Mouse (Mus musculus) retina, postnatal 1 day (tissue): ENCODE measurements around the gene F10.

Experiments used
- DNase-seq: peaks from one replicate; pipeline ENCODE4 v3.0.0-alpha.2; 2012

Gene F10

DNA sequence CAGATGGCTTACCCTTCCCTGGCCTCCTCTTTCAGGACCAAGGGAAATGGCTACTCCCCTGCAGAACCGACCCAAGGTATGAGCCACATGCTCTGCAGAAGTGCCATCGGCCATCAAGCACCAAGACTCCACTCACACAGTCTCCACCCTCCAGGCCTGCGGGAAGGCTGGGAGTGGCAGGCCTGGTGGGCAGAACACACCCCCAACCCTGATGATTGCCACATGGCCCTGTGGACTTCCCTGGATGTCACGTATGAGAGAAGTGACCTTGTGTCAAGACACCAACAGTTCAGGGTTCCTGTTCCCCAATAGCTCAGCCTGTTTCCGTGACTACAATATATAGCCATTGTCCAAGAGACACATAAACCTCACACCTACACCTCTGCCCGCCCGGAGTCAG is at the start of gene F10:
TSS of gene F10 (plus strand) at position 294 of the 400 bp plus-strand sequence.
- no peak for DNase-seq

GRCm38 (mm10) chr8:12987571-12987970 is 49.5 kb upstream of the F10 start:
- no peak for DNase-seq

DNA sequence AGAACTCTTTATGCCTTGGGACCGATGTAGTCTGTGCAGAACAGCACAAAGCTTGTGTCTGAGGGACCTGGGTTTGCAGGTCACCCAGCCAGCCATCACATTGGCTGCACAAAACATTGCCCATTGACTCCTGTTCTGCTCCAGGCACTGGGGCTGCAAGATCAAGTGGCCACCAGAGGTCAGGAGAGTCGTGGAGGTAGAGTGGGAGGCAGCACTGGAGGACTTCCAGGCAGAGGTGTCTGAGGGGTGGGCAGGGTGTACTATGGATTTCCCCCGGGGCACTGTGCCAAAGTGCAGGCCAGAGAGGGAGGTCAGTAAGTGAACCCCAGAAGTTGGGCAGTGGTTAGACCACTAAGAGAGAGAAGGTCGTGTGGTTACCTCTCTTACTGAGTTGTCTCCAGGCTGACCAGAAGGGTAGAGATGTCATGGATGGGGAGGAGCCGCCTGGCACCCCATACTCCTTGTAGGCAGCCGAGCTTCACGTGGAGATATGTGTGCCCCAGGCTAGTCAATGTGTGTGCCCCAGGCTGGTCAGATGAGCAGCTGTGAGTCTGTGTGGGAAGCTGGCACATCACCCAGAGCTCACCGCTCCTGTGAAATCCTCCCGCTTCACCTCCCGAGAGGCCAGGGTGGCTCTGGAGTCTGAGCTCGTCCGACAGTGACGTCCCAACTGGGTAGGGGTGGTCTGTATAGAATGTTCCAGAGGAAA is 48.2 kb upstream of the F10 start:
- DNase-seq = no peak

GRCm38 (mm10) chr8:12991411-12991810 is 45.7 kb upstream of the F10 start:
- DNase-seq = peak; percentile 9

GRCm38 (mm10) chr8:12994468-12994867 is 42.6 kb upstream of the F10 start:
- no peak for DNase-seq

DNA sequence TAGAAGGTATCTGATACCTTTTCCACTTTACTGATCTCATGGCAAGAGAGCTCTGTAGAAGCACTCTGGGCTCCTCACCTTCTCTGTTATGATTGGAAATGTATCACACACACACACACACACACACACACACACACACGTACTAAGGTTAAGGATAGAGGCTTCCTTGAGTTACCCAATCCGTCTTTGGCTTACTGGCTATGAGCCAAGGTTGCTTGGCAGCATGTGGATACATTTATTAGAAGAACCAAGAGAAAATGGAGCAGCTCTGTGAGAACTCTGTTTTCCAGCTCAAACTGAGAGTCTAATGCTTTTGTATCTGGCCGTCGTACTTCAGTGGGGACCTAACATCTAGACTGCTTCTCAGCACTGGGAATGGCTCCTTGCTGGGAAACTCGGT is 41.6 kb upstream of the F10 start:
- DNase-seq = no peak

- DNase-seq = no peak
Measured at GRCm38 (mm10) chr8:12996831-12997275, 40.3 kb upstream of the F10 start.

GRCm38 (mm10) chr8:12998331-12998730 is 38.8 kb upstream of the F10 start:
- DNase-seq = no peak

DNA sequence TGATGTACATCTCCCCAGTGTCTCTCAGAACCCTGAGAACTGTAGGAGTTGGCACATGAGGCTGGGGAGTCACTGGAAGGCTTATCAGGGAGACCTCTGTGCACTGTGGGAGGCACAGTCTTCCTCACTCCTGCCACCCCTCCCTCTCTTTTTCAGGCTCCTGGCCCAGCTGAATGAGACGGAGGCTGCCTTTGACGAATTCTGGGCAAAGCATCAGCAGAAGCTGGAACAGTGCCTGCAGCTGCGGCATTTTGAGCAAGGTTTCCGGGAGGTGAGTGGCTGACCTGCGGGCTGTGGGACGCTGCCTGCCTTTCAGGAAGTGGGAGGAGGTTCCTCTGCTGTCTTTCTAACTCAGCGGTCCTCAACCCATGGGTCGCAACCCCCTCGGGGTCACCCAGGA is 37.3 kb upstream of the F10 start:
- DNase-seq = no peak

DNA sequence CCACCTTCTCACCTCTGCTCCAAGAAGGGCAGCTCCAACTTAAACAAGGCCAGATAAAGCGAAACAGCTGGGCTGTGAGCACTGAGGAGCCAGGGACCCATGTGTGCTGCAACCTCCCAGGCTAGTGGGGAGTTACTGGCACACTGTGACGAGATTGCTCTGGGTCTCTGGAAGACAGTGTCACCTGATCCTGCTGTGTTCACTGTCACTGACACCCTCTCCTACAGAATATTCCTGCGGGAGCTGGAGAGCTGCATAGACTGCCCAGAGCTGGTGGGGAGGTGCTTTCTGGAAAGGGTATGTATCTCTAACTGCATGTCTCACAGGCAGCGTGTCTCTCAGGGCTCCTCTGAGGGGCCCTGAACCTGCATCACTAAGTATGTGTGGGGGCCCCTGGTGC is 29.6 kb upstream of the F10 start:
- no peak for DNase-seq

DNA sequence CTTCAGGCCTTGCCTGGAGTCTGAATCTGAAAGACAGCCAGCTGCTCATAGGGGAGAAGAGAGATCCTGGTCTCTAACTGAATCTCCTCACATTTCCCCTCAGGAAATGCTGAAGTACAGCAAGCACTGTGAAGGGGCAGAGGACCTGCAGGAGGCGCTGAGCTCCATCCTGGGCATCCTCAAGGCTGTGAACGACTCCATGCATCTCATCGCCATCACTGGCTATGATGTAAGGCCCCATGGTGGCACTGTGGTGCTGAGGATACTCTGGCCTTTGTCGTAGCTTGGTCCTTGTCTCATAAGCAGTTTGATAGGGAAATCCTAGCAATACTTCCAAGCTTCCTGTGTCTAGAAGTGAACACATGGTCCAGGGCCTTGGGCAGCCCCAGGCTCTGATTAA is 26.8 kb upstream of the F10 start:
- no peak for DNase-seq

GRCm38 (mm10) chr8:13019560-13019959 is 17.5 kb upstream of the F10 start:
- no peak for DNase-seq

- DNase-seq = no peak
Measured at GRCm38 (mm10) chr8:13021830-13022229, 15.3 kb upstream of the F10 start.

- no peak for DNase-seq
Measured at GRCm38 (mm10) chr8:13025487-13026224, 11.5 kb upstream of the F10 start, which contains the start of gene F7. TSS of gene F7 (plus strand) at chr8:13026034.

GRCm38 (mm10) chr8:13027615-13028014 is 9.5 kb upstream of the F10 start:
- DNase-seq = no peak

DNA sequence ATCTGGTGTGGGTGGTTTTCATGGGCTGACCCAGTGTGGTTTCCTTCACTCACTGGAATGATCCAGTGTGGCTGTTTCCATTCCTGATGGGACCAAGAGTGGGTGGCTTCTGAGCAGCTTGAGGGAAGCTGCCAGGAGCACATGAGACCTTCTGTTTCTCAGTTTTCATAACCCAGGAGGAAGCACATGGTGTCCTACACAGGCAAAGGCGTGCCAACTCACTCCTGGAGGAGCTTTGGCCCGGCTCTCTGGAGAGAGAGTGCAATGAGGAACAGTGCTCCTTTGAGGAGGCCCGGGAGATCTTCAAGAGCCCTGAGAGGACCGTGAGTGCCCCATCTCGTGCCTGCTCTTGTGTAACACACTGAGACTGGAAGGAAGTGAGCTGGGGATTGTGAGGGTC is 8.6 kb upstream of the F10 start:
- no peak for DNase-seq

DNA sequence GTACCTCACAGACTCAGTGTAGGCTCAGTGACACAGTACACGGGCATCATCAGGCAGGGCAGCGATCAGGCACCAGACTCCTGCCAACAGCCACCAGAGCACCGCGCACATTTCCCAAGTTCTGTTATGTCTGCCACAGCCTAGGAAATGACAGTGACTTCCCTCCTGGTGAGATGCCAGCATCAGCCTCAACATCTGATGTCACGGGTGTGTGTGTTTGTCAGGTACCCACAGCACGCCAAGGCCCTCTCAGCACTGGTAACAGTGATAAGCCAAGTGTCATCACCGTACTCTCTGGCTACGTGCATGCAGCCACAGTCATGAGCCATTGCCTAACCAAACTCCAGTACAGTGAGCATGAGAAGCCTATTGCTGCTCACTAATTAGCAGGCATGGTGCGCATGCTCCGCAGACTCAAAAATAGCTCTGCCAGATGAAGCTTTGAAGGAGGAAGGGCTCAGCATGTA is 729 bp upstream of the F10 start:
- peak; percentile 11 for DNase-seq

DNA sequence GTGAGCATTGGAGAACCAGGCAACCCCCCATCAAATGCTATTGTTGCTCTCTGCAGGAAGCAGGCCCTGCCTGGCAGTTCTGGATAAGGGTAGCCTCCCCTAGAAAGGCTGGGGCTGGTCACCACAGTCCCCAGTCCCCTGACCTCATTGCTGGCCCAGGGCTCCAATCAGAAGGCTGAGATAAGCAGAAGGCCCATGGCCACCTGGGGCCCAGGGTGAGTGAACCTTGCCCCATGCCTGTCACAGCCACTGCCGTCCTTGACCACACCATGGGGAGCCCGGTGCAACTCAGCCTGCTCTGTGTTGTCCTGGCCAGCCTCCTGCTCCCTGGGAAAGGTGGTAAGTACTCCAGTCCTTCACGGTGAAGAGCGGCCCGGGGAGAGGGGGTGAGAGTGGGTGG is 461 bp downstream of the F10 start:
- peak; percentile 7 for DNase-seq

DNA sequence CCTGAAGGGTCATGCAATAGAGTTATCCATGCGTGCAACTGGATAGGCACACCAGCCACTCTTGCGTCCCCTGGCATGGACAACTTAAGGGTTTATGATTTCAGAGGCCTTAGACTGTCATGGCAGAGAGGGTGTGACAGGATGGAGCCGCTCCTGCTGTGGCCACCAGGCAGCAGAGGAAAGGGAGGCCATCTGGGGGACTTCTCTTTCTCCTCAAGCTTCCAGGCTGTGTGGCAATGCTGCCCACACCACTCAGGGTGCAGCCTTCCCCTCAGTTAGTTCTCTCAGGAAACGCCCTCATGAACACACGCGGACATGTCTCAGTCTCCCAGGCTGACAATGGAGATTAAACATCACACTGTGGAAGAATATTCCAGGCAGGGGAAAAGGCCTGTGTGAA is 1.9 kb downstream of the F10 start:
- no peak for DNase-seq

GRCm38 (mm10) chr8:13041459-13041858 is 4.4 kb downstream of the F10 start:
- DNase-seq = no peak

DNA sequence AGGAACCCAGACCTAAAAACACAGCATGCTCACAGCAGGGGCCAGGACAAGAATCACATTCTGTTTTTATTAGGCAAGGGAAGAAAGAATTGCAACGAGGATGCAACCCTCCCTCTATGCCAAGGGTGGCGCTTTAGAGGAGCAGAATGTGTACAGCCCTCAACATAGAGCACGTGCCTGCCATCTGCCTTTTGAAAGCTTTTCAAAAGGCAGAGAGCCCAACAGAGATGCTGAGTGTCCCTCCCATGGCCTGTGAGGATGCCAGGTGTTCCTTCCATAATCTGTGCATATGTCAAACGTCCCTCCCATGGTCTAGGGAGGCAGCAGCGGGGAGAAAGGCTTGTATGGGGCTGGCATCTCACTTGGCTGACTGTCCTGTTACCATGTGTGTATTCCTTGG is 10.5 kb downstream of the F10 start:
- DNase-seq = no peak

GRCm38 (mm10) chr8:13050550-13050949 is 13.4 kb downstream of the F10 start:
- DNase-seq = no peak

DNA sequence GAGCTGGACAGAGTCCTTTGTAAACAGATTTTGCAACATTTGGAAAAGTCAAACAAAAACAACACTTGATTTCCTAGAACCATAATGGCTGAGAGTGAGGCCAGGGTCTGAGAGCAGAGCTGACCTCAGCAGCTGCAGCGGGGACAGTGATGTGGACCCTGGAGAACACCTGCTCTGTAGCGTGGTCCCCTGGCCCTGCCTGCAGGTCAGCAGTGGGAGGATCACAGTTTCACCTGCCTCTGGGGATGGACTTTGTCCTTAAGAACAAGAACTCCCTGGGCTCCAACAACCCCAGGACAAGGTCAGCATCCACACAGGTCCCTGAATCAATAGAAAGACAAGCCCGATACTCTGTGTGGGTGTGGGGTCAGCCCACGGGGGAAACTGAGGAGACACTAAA is 20.2 kb downstream of the F10 start:
- DNase-seq = no peak

DNA sequence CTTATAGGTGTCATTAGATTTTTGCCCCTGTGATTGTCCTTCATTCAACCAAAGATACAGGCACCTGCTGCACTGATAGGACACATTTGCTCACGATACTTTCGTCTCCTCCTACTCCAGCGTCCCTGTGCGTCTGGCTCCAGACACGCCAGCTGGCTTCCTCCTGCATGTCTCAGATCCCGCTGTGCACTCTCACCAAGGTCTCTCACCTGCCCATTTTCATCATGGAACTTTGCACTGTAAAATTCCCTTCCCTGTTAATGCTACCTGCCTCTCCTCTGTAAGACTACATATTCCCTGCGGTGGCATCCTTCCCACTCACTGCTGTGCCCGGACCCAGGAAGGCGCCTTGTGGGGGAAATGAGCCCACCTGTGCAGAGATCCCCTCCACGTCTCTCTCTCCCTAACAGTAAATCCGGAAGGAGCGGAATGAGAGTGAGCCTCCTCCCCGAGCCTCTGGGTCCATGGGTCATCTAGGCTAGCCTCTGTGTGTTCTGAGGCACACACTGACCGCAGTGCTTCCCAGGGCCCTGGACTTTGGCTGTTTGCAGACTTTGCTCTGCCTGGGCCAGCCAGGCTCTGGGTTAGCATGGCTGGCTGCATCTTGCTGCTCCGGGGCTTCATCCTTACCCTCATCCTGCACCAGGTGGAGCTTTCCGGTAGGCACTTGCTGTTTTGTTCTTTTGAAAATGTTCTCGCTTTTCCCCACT is 23.5 kb downstream of the F10 start, which contains the start of gene Proz:
TSS of gene Proz (plus strand) at position 474 of the 710 bp plus-strand sequence.
- no peak for DNase-seq
